Mouse (Mus musculus): ENCODE data around the gene Mcm2. TPM values are rescaled to one million over a fixed set of nuclear protein-coding genes. Genes with fewer than 3 reads are reported as not detected.
A peak's percentile ranks its signal among the peaks of the same experiment; 100 is the strongest.

The Mcm2 gene
- polyA plus RNA-seq, 1 experiment from 2014 or later, result 203 TPM

DNA sequence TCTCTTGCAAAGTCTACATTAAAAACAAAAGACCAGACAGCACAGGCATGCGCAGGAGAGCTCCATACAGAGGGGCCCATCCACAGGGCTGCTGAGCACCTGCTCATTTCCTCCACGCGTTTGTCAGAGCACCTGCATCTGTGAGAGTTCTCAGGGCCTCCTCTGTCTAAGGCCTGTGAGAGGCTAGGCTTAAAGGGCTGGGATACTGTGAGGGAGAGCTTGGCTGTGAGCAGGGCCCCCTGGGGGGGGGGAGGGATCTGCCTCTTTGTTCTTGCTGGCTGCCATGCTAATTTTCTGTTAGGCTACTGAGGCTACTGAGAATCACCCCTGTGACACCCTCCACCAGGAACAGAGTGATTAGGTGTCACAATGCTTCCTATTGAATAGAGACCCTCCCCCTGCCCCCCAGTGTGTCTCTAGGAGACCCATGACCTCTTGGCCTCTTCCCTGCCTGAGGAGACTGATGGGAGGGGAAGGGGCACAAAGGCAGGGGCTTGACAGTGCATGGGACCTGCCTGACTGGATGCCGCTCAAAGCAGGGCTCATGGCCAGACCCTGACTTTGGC is 27.1 kb upstream of the Mcm2 start:
- DNase-seq (ENCODE audit: low spot score), result peak; percentile 50
- Histone ChIP-seq H3K9me3 (replicated peaks; ENCODE audit: control insufficient read depth, low read length) (no peaks in the 10 kb centered on the region), H3K4me2 (ENCODE audit: low read depth, low read length) (no peak overlapping the region), H3K36me3 (replicated peaks; ENCODE audit: control insufficient read depth, insufficient read depth, low read depth, low read length) (no peaks in the 10 kb centered on the region), H3K9ac (replicated peaks; ENCODE audit: low read length) (peak overlapping the region; percentile 23; the same call in 1 of the 2 replicates), H3K27ac (replicated peaks; ENCODE audit: low read depth, low read length) (peak overlapping the region; percentile 52), H3K27me3 (ENCODE audit: control insufficient read depth, insufficient read depth, low read length) (no peaks in the 10 kb centered on the region), H3K4me1 (ENCODE audit: control insufficient read depth, insufficient read depth, low read length) (peaks cover 9% of the 10 kb centered on the region), H3K4me3 (ENCODE audit: low read depth, low read length) (no peak overlapping the region)
- 4% methylated on average over 4 of the region's 4 CpGs for WGBS
- peak; percentile 77 for ATAC-seq (replicated peaks; ENCODE audit: insufficient number of reproducible peaks, low FRiP score, low TSS enrichment, low read depth)

- no peaks in the 10 kb centered on the region for H3K27me3 ChIP-seq (ENCODE audit: control insufficient read depth, insufficient read depth, low read length)
- DNase-seq (ENCODE audit: low spot score) (peak; percentile 75), ATAC-seq (replicated peaks; ENCODE audit: insufficient number of reproducible peaks, low FRiP score, low TSS enrichment, low read depth) (peak; percentile 10; the same call in 1 of the 2 replicates)
- peaks cover 9% of the 10 kb centered on the region for H3K4me1 ChIP-seq (ENCODE audit: control insufficient read depth, insufficient read depth, low read length)
- H3K9ac ChIP-seq (replicated peaks; ENCODE audit: low read length), result no peak overlapping the region
- H3K9me3 ChIP-seq (replicated peaks; ENCODE audit: control insufficient read depth, low read length), result no peaks in the 10 kb centered on the region
- H3K36me3 ChIP-seq (replicated peaks; ENCODE audit: control insufficient read depth, insufficient read depth, low read depth, low read length), result no peaks in the 10 kb centered on the region
- 4% methylated on average over 5 of the region's 5 CpGs for WGBS
- no peak overlapping the region for H3K4me3 ChIP-seq (ENCODE audit: low read depth, low read length)
- H3K4me2 ChIP-seq (ENCODE audit: low read depth, low read length), result no peak overlapping the region
- peak overlapping the region; percentile 52 for H3K27ac ChIP-seq (replicated peaks; ENCODE audit: low read depth, low read length)
Observed at GRCm38 (mm10) chr6:88924502-88925275, 26.1 kb upstream of the Mcm2 start.

DNA sequence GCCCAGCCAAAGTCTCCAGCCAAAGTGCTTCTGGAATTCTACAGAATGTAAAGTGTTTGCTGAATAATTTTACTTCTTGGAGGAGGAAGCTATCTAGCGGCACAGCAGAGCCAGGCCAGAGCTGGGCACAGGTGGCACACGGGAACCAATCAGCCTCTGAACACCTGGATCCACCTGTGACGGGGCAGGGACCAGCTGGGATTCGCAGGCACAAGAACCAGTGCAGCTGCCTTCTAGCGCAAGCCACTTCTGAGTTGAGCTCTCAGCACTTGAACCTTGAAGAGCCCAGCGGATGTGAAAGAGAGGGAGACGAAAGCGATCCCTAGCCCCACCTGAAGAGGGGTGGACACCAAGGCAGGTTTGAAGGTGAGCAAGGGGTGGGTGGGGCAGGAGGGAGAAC is 20.2 kb upstream of the Mcm2 start:
- H3K27ac ChIP-seq (replicated peaks; ENCODE audit: low read depth, low read length), result no peak overlapping the region
- no peaks in the 10 kb centered on the region for H3K27me3 ChIP-seq (ENCODE audit: control insufficient read depth, insufficient read depth, low read length)
- H3K4me1 ChIP-seq (ENCODE audit: control insufficient read depth, insufficient read depth, low read length), result no peaks in the 10 kb centered on the region
- no peak for DNase-seq (ENCODE audit: low spot score)
- no peak overlapping the region for H3K4me3 ChIP-seq (ENCODE audit: low read depth, low read length)
- H3K9ac ChIP-seq (replicated peaks; ENCODE audit: low read length), result no peak overlapping the region
- H3K36me3 ChIP-seq (replicated peaks; ENCODE audit: control insufficient read depth, insufficient read depth, low read depth, low read length), result no peaks in the 10 kb centered on the region
- no peaks in the 10 kb centered on the region for H3K9me3 ChIP-seq (replicated peaks; ENCODE audit: control insufficient read depth, low read length)
- no peak overlapping the region for H3K4me2 ChIP-seq (ENCODE audit: low read depth, low read length)
- no peak for ATAC-seq (replicated peaks; ENCODE audit: insufficient number of reproducible peaks, low FRiP score, low TSS enrichment, low read depth)
- WGBS, result 66% methylated on average over 8 of the region's 8 CpGs

- no peaks in the 10 kb centered on the region for H3K27me3 ChIP-seq (ENCODE audit: control insufficient read depth, insufficient read depth, low read length)
- no peak for ATAC-seq (replicated peaks; ENCODE audit: insufficient number of reproducible peaks, low FRiP score, low TSS enrichment, low read depth)
- no peak overlapping the region for H3K4me3 ChIP-seq (ENCODE audit: low read depth, low read length)
- H3K9ac ChIP-seq (replicated peaks; ENCODE audit: low read length), result no peak overlapping the region
- H3K27ac ChIP-seq (replicated peaks; ENCODE audit: low read depth, low read length), result no peak overlapping the region
- 54% methylated on average over 1 of the region's 1 CpGs for WGBS
- no peaks in the 10 kb centered on the region for H3K4me1 ChIP-seq (ENCODE audit: control insufficient read depth, insufficient read depth, low read length)
- H3K4me2 ChIP-seq (ENCODE audit: low read depth, low read length), result no peak overlapping the region
- peak; percentile 66 for DNase-seq (ENCODE audit: low spot score)
- H3K9me3 ChIP-seq (replicated peaks; ENCODE audit: control insufficient read depth, low read length), result no peaks in the 10 kb centered on the region
- no peaks in the 10 kb centered on the region for H3K36me3 ChIP-seq (replicated peaks; ENCODE audit: control insufficient read depth, insufficient read depth, low read depth, low read length)
Observed at GRCm38 (mm10) chr6:88916153-88916552, 17.6 kb upstream of the Mcm2 start.

GRCm38 (mm10) chr6:88915510-88915909 is 16.9 kb upstream of the Mcm2 start:
- Histone ChIP-seq H3K4me1 (ENCODE audit: control insufficient read depth, insufficient read depth, low read length) (no peaks in the 10 kb centered on the region), H3K36me3 (replicated peaks; ENCODE audit: control insufficient read depth, insufficient read depth, low read depth, low read length) (no peaks in the 10 kb centered on the region), H3K9me3 (replicated peaks; ENCODE audit: control insufficient read depth, low read length) (no peaks in the 10 kb centered on the region), H3K4me2 (ENCODE audit: low read depth, low read length) (no peak overlapping the region), H3K27me3 (ENCODE audit: control insufficient read depth, insufficient read depth, low read length) (no peaks in the 10 kb centered on the region), H3K9ac (replicated peaks; ENCODE audit: low read length) (no peak overlapping the region), H3K4me3 (ENCODE audit: low read depth, low read length) (no peak overlapping the region), H3K27ac (replicated peaks; ENCODE audit: low read depth, low read length) (no peak overlapping the region)
- DNase-seq (ENCODE audit: low spot score), result no peak
- WGBS, result 90% methylated on average over 4 of the region's 4 CpGs
- ATAC-seq (replicated peaks; ENCODE audit: insufficient number of reproducible peaks, low FRiP score, low TSS enrichment, low read depth), result no peak

DNA sequence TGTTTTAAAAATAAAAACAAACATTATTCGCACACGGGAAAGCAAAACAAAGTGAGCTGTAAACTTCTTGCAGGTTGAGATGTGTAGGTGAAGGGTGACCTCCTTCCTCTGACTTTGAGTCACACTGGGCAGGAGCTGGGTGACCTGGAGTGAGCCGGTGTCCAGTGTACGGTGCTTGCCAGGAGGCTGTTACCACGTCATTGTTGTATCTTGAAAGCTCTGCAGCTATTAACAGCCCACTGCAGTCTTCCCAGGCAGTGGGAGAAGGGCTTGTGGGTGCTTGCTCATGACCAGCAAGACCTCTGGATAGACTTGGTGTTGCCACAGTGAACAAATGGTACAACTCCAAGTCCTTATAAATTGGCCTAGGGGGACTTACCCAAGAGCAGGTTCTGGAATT is 16.2 kb upstream of the Mcm2 start:
- Histone ChIP-seq H3K9me3 (replicated peaks; ENCODE audit: control insufficient read depth, low read length) (no peaks in the 10 kb centered on the region), H3K36me3 (replicated peaks; ENCODE audit: control insufficient read depth, insufficient read depth, low read depth, low read length) (no peaks in the 10 kb centered on the region), H3K9ac (replicated peaks; ENCODE audit: low read length) (no peak overlapping the region), H3K4me2 (ENCODE audit: low read depth, low read length) (no peak overlapping the region), H3K27ac (replicated peaks; ENCODE audit: low read depth, low read length) (no peak overlapping the region), H3K4me3 (ENCODE audit: low read depth, low read length) (no peak overlapping the region), H3K4me1 (ENCODE audit: control insufficient read depth, insufficient read depth, low read length) (no peaks in the 10 kb centered on the region), H3K27me3 (ENCODE audit: control insufficient read depth, insufficient read depth, low read length) (no peaks in the 10 kb centered on the region)
- 75% methylated on average over 5 of the region's 5 CpGs for WGBS
- DNase-seq (ENCODE audit: low spot score) (no peak), ATAC-seq (replicated peaks; ENCODE audit: insufficient number of reproducible peaks, low FRiP score, low TSS enrichment, low read depth) (no peak)

DNA sequence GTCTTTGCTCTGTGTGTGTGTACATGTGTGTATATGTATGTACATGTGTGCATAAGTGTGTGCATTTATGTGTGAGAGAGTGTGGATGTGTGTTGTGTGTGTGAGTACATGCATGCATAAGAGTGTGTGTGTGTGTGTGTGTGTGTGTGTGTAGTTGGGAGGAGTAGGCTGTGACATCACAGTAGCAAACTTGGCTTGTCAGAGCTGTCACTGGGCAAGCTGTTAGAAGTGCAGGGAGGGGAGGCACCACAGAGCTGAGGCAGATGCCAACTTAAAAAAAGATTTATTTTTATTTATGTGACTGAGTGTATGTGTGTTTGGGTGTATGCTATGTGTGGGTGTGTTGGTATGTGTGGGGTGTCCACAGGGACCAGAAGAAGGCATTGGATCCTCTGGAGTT is 14.9 kb upstream of the Mcm2 start:
- no peaks in the 10 kb centered on the region for H3K27me3 ChIP-seq (ENCODE audit: control insufficient read depth, insufficient read depth, low read length)

DNA sequence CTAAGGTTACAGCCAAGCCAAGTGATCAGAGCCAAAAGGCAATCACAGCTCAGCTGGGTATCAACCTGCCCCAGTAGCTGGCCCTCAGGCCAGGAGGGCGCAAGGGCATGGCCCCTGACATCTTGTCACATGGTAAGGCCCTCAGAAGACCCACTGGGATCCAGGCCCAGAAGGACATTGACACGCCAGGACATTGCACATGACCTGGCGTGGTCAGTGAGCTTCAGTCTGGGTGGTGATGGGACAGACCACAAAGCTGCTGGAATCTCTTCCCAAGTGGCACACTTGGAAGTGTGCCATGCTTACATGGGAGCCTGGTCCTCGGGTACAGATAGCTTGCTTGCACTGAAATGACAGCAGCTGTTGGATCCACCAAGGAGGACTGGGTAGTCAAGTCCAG is 14.4 kb upstream of the Mcm2 start:
- Histone ChIP-seq H3K9ac (replicated peaks; ENCODE audit: low read length) (no peak overlapping the region), H3K4me2 (ENCODE audit: low read depth, low read length) (no peak overlapping the region), H3K4me1 (ENCODE audit: control insufficient read depth, insufficient read depth, low read length) (no peaks in the 10 kb centered on the region), H3K36me3 (replicated peaks; ENCODE audit: control insufficient read depth, insufficient read depth, low read depth, low read length) (no peaks in the 10 kb centered on the region), H3K9me3 (replicated peaks; ENCODE audit: control insufficient read depth, low read length) (no peaks in the 10 kb centered on the region), H3K4me3 (ENCODE audit: low read depth, low read length) (no peak overlapping the region), H3K27me3 (ENCODE audit: control insufficient read depth, insufficient read depth, low read length) (no peaks in the 10 kb centered on the region), H3K27ac (replicated peaks; ENCODE audit: low read depth, low read length) (no peak overlapping the region)
- ATAC-seq (replicated peaks; ENCODE audit: insufficient number of reproducible peaks, low FRiP score, low TSS enrichment, low read depth), result no peak
- DNase-seq (ENCODE audit: low spot score), result no peak
- 89% methylated on average over 4 of the region's 4 CpGs for WGBS

More for the DNA sequence above, 14.9 kb upstream of the Mcm2 start:
- DNase-seq (ENCODE audit: low spot score) (no peak), ATAC-seq (replicated peaks; ENCODE audit: insufficient number of reproducible peaks, low FRiP score, low TSS enrichment, low read depth) (no peak)
- H3K36me3 ChIP-seq (replicated peaks; ENCODE audit: control insufficient read depth, insufficient read depth, low read depth, low read length), result no peaks in the 10 kb centered on the region
- no peak overlapping the region for H3K27ac ChIP-seq (replicated peaks; ENCODE audit: low read depth, low read length)
- no peaks in the 10 kb centered on the region for H3K9me3 ChIP-seq (replicated peaks; ENCODE audit: control insufficient read depth, low read length)
- no peak overlapping the region for H3K4me3 ChIP-seq (ENCODE audit: low read depth, low read length)
- no peaks in the 10 kb centered on the region for H3K4me1 ChIP-seq (ENCODE audit: control insufficient read depth, insufficient read depth, low read length)
- H3K4me2 ChIP-seq (ENCODE audit: low read depth, low read length), result no peak overlapping the region
- H3K9ac ChIP-seq (replicated peaks; ENCODE audit: low read length), result no peak overlapping the region

All from embryonic facial prominence, embryonic 11.5 days (tissue).